Mouse (Mus musculus): ENCODE data around the gene Mrps30. TPM values are rescaled to one million over a fixed set of nuclear protein-coding genes. Genes with fewer than 3 reads are reported as not detected.
A peak's percentile ranks its signal among the peaks of the same experiment; 100 is the strongest.

Mrps30 gene
- polyA plus RNA-seq, 1 experiment = 29.7 TPM

- Histone ChIP-seq H3ac (ENCODE audit: control insufficient read depth, insufficient read length) (no peak overlapping the region), H3K36me3 (ENCODE audit: control insufficient read depth, insufficient read depth) (no peaks in the 10 kb centered on the region), H3K27me3 (ENCODE audit: control insufficient read depth, insufficient read depth, insufficient read length) (no peaks in the 10 kb centered on the region), H3K4me2 (ENCODE audit: low read depth) (no peak overlapping the region), H3K79me2 (ENCODE audit: control insufficient read depth, insufficient read depth) (no peaks in the 10 kb centered on the region), H3K4me3 (no peak overlapping the region)
- no peak for TF ChIP-seq MYOG (IDR thresholded peaks at IDR 0.05; ENCODE audit: control insufficient read depth in 1 of 3, insufficient read depth in 1 of 3, insufficient read length in 2 of 3, low read depth in 2 of 3)
Measured at GRCm38 (mm10) chr13:118350870-118351269, 36.2 kb downstream of the Mrps30 start.

- Histone ChIP-seq H3ac (ENCODE audit: control insufficient read depth, insufficient read length) (no peak overlapping the region), H3K4me2 (ENCODE audit: low read depth) (peak overlapping the region; percentile 61), H3K36me3 (ENCODE audit: control insufficient read depth, insufficient read depth) (no peaks in the 10 kb centered on the region), H3K4me3 (no peak overlapping the region), H3K79me2 (ENCODE audit: control insufficient read depth, insufficient read depth) (no peaks in the 10 kb centered on the region), H3K27me3 (ENCODE audit: control insufficient read depth, insufficient read depth, insufficient read length) (no peaks in the 10 kb centered on the region)
- no peak for TF ChIP-seq CEBPB (IDR thresholded peaks at IDR 0.05; ENCODE audit: insufficient read depth, poor library complexity, severe bottlenecking)
- no peak for TF ChIP-seq E2F4 (IDR thresholded peaks at IDR 0.05; ENCODE audit: insufficient read depth)
- TF ChIP-seq SRF (IDR thresholded peaks at IDR 0.05; ENCODE audit: control insufficient read depth, insufficient read length, low read depth) = no peak
- TF ChIP-seq TCF12 (IDR thresholded peaks at IDR 0.05; ENCODE audit: insufficient read depth, poor library complexity, severe bottlenecking) = no peak
- TF ChIP-seq POLR2A (IDR thresholded peaks at IDR 0.05; ENCODE audit: insufficient read length, low read depth) = no peak
- no peak for TF ChIP-seq POLR2AphosphoS2 (IDR thresholded peaks at IDR 0.05; ENCODE audit: insufficient read length, low read depth)
Measured at GRCm38 (mm10) chr13:118350257-118350656, 36.8 kb downstream of the Mrps30 start.

Other genes starting within 250 kb of the Mrps30 start
- gene B430218F22Rik, start 622 bp downstream of the Mrps30 start, polyA plus RNA-seq (2012; fragmentation: generic; extraction: Trizol) = 1.5 TPM